Mouse (Mus musculus) brain, embryonic 14.5 days (tissue): ENCODE measurements at regions not wholly inside any gene's neighbourhood (a gene's known extent, or its start where the extent isn't known, plus 50 kb on each side); places are given as distances from the start of the nearest gene placed in this dataset.

Experiments used
- CTCF ChIP-seq: fragments of 200-500 bp; IDR thresholded peaks from 2 replicates; pipeline ENCODE4 v1.5.1; 2012; ENCODE audit warnings: inconsistent platforms, mild to moderate bottlenecking, moderate library complexity, borderline replicate concordance; ENCODE audit not compliant: insufficient read depth, insufficient read length; ENCODE audit errors: extremely low read depth
- POLR2A ChIP-seq: fragments of 200-500 bp; IDR thresholded peaks from 2 replicates; pipeline ENCODE4 v1.6.1; 2012; ENCODE audit warnings: mild to moderate bottlenecking, inconsistent platforms, borderline replicate concordance; ENCODE audit not compliant: poor library complexity, insufficient read depth, insufficient read length, severe bottlenecking; ENCODE audit errors: extremely low read depth

- no peak for TF ChIP-seq CTCF
- no peak for TF ChIP-seq POLR2A
Observed at GRCm38 (mm10) chr11:114553992-114554391, 114.3 kb upstream of the Rpl38 start.
